Mouse (Mus musculus) limb, embryonic 14.5 days (tissue): Measurements from ENCODE around the gene Klhdc3. TPM values are rescaled to one million over a fixed set of nuclear protein-coding genes. Genes with fewer than 3 reads are reported as not detected.

ENCODE experiments used
- ATAC-seq: fragments of 200-750 bp; cut with Nextera tagmentation; 2 replicates; pipeline ENCODE4 v1.8.0; 2017; ENCODE audit warnings: low read depth, moderate number of reproducible peaks, moderate TSS enrichment; ENCODE audit not compliant: low FRiP score
- DNase-seq: peaks from one replicate; pipeline ENCODE4 v3.0.0-alpha.2; 2015; ENCODE audit warnings: low spot score
- H3K27ac ChIP-seq: fragments of 300-500 bp; sonication (generic); replicated peaks from 2 replicates; pipeline ENCODE4 v1.5.1; 2014; ENCODE audit warnings: low read depth, mild to moderate bottlenecking, low read length, moderate library complexity, mixed read lengths
- H3K27me3 ChIP-seq: fragments of 300-500 bp; sonication (generic); 2 replicates; pipeline ENCODE4 v1.6.1; 2014; ENCODE audit warnings: low read length, mixed read lengths; ENCODE audit not compliant: control insufficient read depth, insufficient read depth
- H3K36me3 ChIP-seq: fragments of 300-500 bp; sonication (generic); 2 replicates; pipeline ENCODE4 v1.6.1; 2014; ENCODE audit warnings: mild to moderate bottlenecking, low read length, moderate library complexity, mixed read lengths; ENCODE audit not compliant: control insufficient read depth, insufficient read depth
- H3K4me1 ChIP-seq: fragments of 300-500 bp; sonication (generic); 2 replicates; pipeline ENCODE4 v1.6.1; 2014; ENCODE audit warnings: antibody characterized with exemption, low read length, mixed read lengths; ENCODE audit not compliant: control insufficient read depth, insufficient read depth
- H3K4me2 ChIP-seq: fragments of 300-500 bp; sonication (generic); replicated peaks from 2 replicates; pipeline ENCODE4 v1.6.1; 2014; ENCODE audit warnings: low read depth, mild to moderate bottlenecking, low read length, moderate library complexity; ENCODE audit not compliant: severe bottlenecking
- H3K4me3 ChIP-seq: fragments of 300-500 bp; sonication (generic); replicated peaks from 2 replicates; pipeline ENCODE4 v1.5.1; 2014; ENCODE audit warnings: low read length
- H3K9ac ChIP-seq: fragments of 300-500 bp; sonication (generic); 2 replicates; pipeline ENCODE4 v1.6.1; 2014; ENCODE audit warnings: mild to moderate bottlenecking, low read depth, low read length, moderate library complexity; ENCODE audit not compliant: severe bottlenecking
- H3K9me3 ChIP-seq: fragments of 300-500 bp; sonication (generic); 2 replicates; pipeline ENCODE4 v1.6.1; 2016; ENCODE audit warnings: low read length; ENCODE audit not compliant: control insufficient read depth
- POLR2A ChIP-seq: fragments of 200-500 bp; IDR thresholded peaks from 2 replicates; pipeline ENCODE4 v1.8.0; 2012; ENCODE audit warnings: inconsistent platforms, mild to moderate bottlenecking, moderate library complexity, borderline replicate concordance; ENCODE audit not compliant: insufficient read depth, insufficient read length; ENCODE audit errors: extremely low read depth
- WGBS: fragments of 180-500 bp; shearing (Covaris S2); extraction: QIAGEN DNeasy Blood & Tissue Kit; methylation state at CpG from one replicate; pipeline ENCODE4 v1.1.7; 2014; 5-methylcytosine and 5-hydroxymethylcytosine counted together
- polyA plus RNA-seq, 2 experiments: library from polyadenylated mRNA; depleted of rRNA in 1 of 2; stranded (reverse) in 1 of 2; unstranded in 1 of 2; fragments of >200 nt; fragmentation: Nextera tagmentation in 1 of 2; extraction: Ambion mirVana in 1 of 2; gene quantifications; 2 replicates each; pipeline versions ENCODE4 v1.2.1 to v1.2.3; 2012 to 2014

Gene Klhdc3
- polyA plus RNA-seq, 2 experiments: 122 to 137 TPM

- Histone ChIP-seq H3K4me2 (peak overlapping the region; percentile 63), H3K27me3 (no peaks in the 10 kb centered on the region), H3K27ac (peak overlapping the region; percentile 96), H3K4me1 (peaks cover 25% of the 10 kb centered on the region), H3K4me3 (peak overlapping the region; percentile 76), H3K9ac (peak overlapping the region; percentile 92), H3K9me3 (no peaks in the 10 kb centered on the region; the same call in 1 of the 2 replicates), H3K36me3 (peaks cover 60% of the 10 kb centered on the region)
- 74% methylated on average over 17 of the region's 17 CpGs for WGBS
- no peak for DNase-seq
- TF ChIP-seq POLR2A: no peak
- no peak for ATAC-seq
These were observed 29.4 kb downstream of the Klhdc3 start for GRCm38 (mm10) chr17:46651292-46651691.

- H3K4me1 ChIP-seq: peaks cover 25% of the 10 kb centered on the region
These were observed 30.3 kb downstream of the Klhdc3 start, which contains the start of gene Cul7 for GRCm38 (mm10) chr17:46650232-46651031. TSS of gene Cul7 (plus strand) at chr17:46650337.

GRCm38 (mm10) chr17:46649811-46650210 is 30.9 kb downstream of the Klhdc3 start:
- 32% methylated on average over 15 of the region's 15 CpGs for WGBS
- peak overlapping the region; percentile 96 for H3K27ac ChIP-seq
- ATAC-seq: no peak
- peak overlapping the region; percentile 92; the same call in 1 of the 2 replicates for H3K9ac ChIP-seq
- TF ChIP-seq POLR2A: no peak
- DNase-seq: no peak
- peak overlapping the region; percentile 76 for H3K4me3 ChIP-seq
- H3K36me3 ChIP-seq: peaks cover 48% of the 10 kb centered on the region
- H3K4me1 ChIP-seq: peaks cover 27% of the 10 kb centered on the region
- no peaks in the 10 kb centered on the region; the same call in 1 of the 2 replicates for H3K9me3 ChIP-seq
- peak overlapping the region; percentile 63 for H3K4me2 ChIP-seq
- H3K27me3 ChIP-seq: no peaks in the 10 kb centered on the region

More at GRCm38 (mm10) chr17:46650232-46651031, 30.3 kb downstream of the Klhdc3 start, which contains the start of gene Cul7:
- H3K27me3 ChIP-seq: no peaks in the 10 kb centered on the region
- 0% methylated on average over 23 of the region's 58 CpGs for WGBS
- H3K36me3 ChIP-seq: peaks cover 52% of the 10 kb centered on the region
- no peaks in the 10 kb centered on the region; the same call in 1 of the 2 replicates for H3K9me3 ChIP-seq
- ATAC-seq (peak; percentile 92), DNase-seq (peak; percentile 98)
- H3K4me3 ChIP-seq: peak within 1 kb of the TSS; percentile 76
- peak within 1 kb of the TSS; percentile 96 for H3K27ac ChIP-seq
- peak within 1 kb of the TSS; percentile 63 for H3K4me2 ChIP-seq
- peak within 1 kb of the TSS; percentile 92 for H3K9ac ChIP-seq
- TF ChIP-seq POLR2A: peak; percentile 80; the same call in 1 of the 2 replicates

GRCm38 (mm10) chr17:46648436-46648835 is 32.3 kb downstream of the Klhdc3 start:
- H3K9me3 ChIP-seq: no peaks in the 10 kb centered on the region
- WGBS: 92% methylated on average over 9 of the region's 9 CpGs
- H3K4me2 ChIP-seq: no peak overlapping the region
- peaks cover 27% of the 10 kb centered on the region for H3K4me1 ChIP-seq
- no peak for TF ChIP-seq POLR2A
- ATAC-seq (no peak), DNase-seq (no peak)
- H3K27ac ChIP-seq: no peak overlapping the region
- H3K9ac ChIP-seq: no peak overlapping the region
- H3K4me3 ChIP-seq: no peak overlapping the region
- peaks cover 34% of the 10 kb centered on the region for H3K36me3 ChIP-seq
- no peaks in the 10 kb centered on the region for H3K27me3 ChIP-seq

- H3K4me2 ChIP-seq: peak overlapping the region; percentile 87; the same call in 1 of the 2 replicates
- H3K27ac ChIP-seq: no peak overlapping the region
- 0 out of 2 replicates have a peak overlapping the region, but pooled peaks have one; percentile 82 for H3K4me3 ChIP-seq
- no peaks in the 10 kb centered on the region for H3K9me3 ChIP-seq
- H3K27me3 ChIP-seq: no peaks in the 10 kb centered on the region
- DNase-seq (no peak), ATAC-seq (no peak)
- WGBS: 93% methylated on average over 7 of the region's 7 CpGs
- H3K36me3 ChIP-seq: peaks cover 23% of the 10 kb centered on the region
- H3K4me1 ChIP-seq: peaks cover 21% of the 10 kb centered on the region
- no peak overlapping the region for H3K9ac ChIP-seq
- TF ChIP-seq POLR2A: no peak
These were observed 33.4 kb downstream of the Klhdc3 start for GRCm38 (mm10) chr17:46647279-46647678.
